Mouse (Mus musculus) heart, adult 2 months (tissue): ENCODE data around the gene H2-Ob.

Experiments used
- CTCF ChIP-seq: fragments of 200-600 bp; IDR thresholded peaks from 2 replicates; pipeline ENCODE4 v1.8.1; 2022; ENCODE audit warnings: antibody characterized with exemption, mild to moderate bottlenecking, moderate library complexity
- EP300 ChIP-seq: fragments of 200-500 bp; IDR thresholded peaks from 2 replicates; pipeline ENCODE4 v1.6.1; 2011; ENCODE audit warnings: low read depth, low read length, control low read depth; ENCODE audit not compliant: insufficient read depth
- POLR2A ChIP-seq: fragments of 200-500 bp; IDR thresholded peaks from 2 replicates; pipeline ENCODE4 v1.6.1; 2011; ENCODE audit warnings: mild to moderate bottlenecking, low read depth, low read length, control low read depth; ENCODE audit not compliant: insufficient read depth

GRCm38 (mm10) chr17:34264452-34265351 is 26.0 kb downstream of the H2-Ob start:
- TF ChIP-seq POLR2A (no peak), EP300 (no peak), CTCF (no peak)
